Mouse (Mus musculus) erythroblast, embryonic 14.5 days (primary cell): ENCODE data around the gene Slc15a1. TPM values are rescaled to one million over a fixed set of nuclear protein-coding genes. Genes with fewer than 3 reads are reported as not detected.

Experiments used
- H3K27me3 ChIP-seq: 2 replicates; pipeline ENCODE4 v1.6.1; 2012; ENCODE audit warnings: inconsistent platforms; ENCODE audit not compliant: control insufficient read depth
- H3K36me3 ChIP-seq: 2 replicates; pipeline ENCODE4 v1.6.1; 2012; ENCODE audit warnings: mild to moderate bottlenecking, inconsistent platforms; ENCODE audit not compliant: control insufficient read depth
- H3K4me1 ChIP-seq: 2 replicates; pipeline ENCODE4 v1.6.1; 2012; ENCODE audit warnings: inconsistent platforms; ENCODE audit not compliant: control insufficient read depth
- H3K4me3 ChIP-seq: replicated peaks from 2 replicates; pipeline ENCODE3; 2012; ENCODE audit warnings: moderate library complexity, mild to moderate bottlenecking, inconsistent platforms
- H3K9me3 ChIP-seq: 2 replicates; pipeline ENCODE4 v1.6.1; 2012; ENCODE audit warnings: low read length, inconsistent platforms, mixed read lengths; ENCODE audit not compliant: control insufficient read depth
- GATA1 ChIP-seq: IDR thresholded peaks from 2 replicates; pipeline ENCODE4 v1.6.1; 2012; ENCODE audit warnings: low read length, inconsistent platforms, mixed read lengths
- TAL1 ChIP-seq: IDR thresholded peaks from 3 replicates; pipeline ENCODE4 v1.6.1; 2012; ENCODE audit warnings: low read length, inconsistent platforms, mixed read lengths
- polyA plus RNA-seq: library from polyadenylated mRNA; stranded (reverse); fragments of >175 nt; gene quantifications from 2 replicates; pipeline ENCODE4 v1.2.3, GENCODE M21; 2012

The Slc15a1 gene
- polyA plus RNA-seq, 1 experiment = 0.01 TPM

DNA sequence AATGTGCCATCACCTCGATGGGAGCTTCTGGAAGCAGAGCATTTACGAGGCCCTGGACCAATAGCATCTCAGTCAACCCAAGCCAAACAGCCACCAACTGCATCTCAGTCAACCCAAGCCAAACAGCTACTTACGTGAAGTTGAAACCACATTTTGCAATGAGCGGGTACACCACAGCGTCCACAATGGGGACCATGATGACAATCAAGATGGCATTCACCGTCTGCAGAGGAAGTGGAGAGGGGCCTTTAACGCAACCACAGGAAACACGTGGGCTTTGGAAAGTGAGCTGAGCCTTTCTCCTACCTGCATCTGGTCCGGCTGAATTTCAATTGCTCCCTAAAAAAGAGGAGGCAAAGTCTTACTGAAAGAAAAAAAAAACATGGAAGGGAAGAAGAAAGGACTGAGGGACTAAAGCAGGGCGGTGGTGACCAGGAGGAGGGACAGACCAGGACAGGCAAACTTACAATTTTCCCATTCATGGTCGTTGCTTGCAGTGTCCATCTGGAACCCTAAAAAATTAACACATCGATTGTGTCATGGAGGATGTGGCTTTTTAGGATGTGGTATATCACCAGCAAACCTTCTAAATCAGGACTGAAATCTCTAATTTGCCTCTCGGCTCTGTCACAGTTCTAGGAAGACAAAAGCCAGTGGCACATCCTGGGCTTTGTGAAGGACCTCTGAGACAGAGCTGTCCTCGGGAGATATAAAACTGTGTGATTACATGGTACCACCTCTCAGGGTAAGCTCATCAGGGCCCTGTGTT is 26.9 kb downstream of the Slc15a1 start:
- Histone ChIP-seq H3K4me3 (no peak overlapping the region), H3K4me1 (no peaks in the 10 kb centered on the region), H3K27me3 (no peaks in the 10 kb centered on the region), H3K36me3 (no peaks in the 10 kb centered on the region), H3K9me3 (no peaks in the 10 kb centered on the region)
- no peak for TF ChIP-seq GATA1
- no peak for TF ChIP-seq TAL1

DNA sequence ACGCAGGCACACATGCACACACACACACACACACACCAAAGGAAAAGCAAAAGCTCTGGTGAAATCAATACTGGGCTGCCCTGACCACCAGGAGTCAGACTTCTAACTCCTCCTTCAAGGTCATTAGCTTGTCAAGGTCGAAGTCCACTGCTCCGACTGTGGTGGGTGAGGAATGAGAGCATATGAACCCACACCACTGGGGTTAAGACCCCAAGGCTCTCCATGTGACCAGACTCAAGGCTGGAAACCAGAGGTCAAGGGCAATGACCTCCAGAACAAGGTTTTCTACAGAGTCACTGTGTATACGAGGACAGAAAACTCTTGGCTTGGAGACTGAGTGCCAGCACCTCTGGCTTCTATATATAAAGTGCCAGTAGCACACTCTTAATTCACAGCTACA is 31.2 kb downstream of the Slc15a1 start:
- no peak overlapping the region for H3K4me3 ChIP-seq
- no peaks in the 10 kb centered on the region for H3K4me1 ChIP-seq
- no peak for TF ChIP-seq TAL1
- TF ChIP-seq GATA1 = no peak
- H3K9me3 ChIP-seq = no peaks in the 10 kb centered on the region
- H3K36me3 ChIP-seq = no peaks in the 10 kb centered on the region
- no peaks in the 10 kb centered on the region for H3K27me3 ChIP-seq

DNA sequence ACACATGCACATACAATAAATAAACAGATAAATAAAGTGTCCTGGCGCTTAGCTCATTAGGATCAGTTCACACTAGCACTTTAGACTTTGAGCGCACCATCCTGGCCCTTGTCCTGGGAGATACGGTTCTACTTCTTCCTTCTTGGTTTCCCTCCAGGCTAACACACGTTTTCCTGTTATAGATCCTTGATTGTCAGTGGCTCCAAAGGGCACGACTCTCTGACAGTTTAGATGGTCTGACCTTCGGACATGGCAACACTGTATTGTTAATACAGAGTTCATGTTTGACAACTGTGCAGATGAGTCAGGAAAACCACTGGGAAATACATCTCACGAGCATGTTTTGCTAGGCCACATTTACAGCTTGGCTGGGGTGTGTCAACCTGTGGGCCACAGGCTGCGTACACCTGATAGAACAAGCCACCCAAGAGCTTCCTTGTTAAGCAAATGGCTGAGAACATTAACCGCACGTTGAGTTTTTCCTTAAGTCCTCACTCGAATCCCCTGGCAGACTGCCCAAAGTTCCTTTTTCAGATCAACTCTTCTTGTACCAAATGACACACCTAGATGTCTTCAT is 33.4 kb downstream of the Slc15a1 start:
- Histone ChIP-seq H3K9me3 (peaks cover 4% of the 10 kb centered on the region), H3K36me3 (no peaks in the 10 kb centered on the region), H3K27me3 (no peaks in the 10 kb centered on the region), H3K4me3 (no peak overlapping the region), H3K4me1 (no peaks in the 10 kb centered on the region)
- TF ChIP-seq GATA1 = no peak
- TF ChIP-seq TAL1 = no peak

GRCm38 (mm10) chr14:121469601-121470000 is 35.5 kb downstream of the Slc15a1 start:
- no peaks in the 10 kb centered on the region for H3K36me3 ChIP-seq
- no peak overlapping the region for H3K4me3 ChIP-seq
- no peaks in the 10 kb centered on the region for H3K4me1 ChIP-seq
- peaks cover 4% of the 10 kb centered on the region for H3K9me3 ChIP-seq
- TF ChIP-seq TAL1 (no peak), GATA1 (no peak)
- H3K27me3 ChIP-seq = no peaks in the 10 kb centered on the region

GRCm38 (mm10) chr14:121467646-121468045 is 37.4 kb downstream of the Slc15a1 start:
- Histone ChIP-seq H3K9me3 (peaks cover 4% of the 10 kb centered on the region), H3K4me1 (no peaks in the 10 kb centered on the region), H3K4me3 (no peak overlapping the region), H3K27me3 (no peaks in the 10 kb centered on the region), H3K36me3 (no peaks in the 10 kb centered on the region)
- no peak for TF ChIP-seq GATA1
- no peak for TF ChIP-seq TAL1

DNA sequence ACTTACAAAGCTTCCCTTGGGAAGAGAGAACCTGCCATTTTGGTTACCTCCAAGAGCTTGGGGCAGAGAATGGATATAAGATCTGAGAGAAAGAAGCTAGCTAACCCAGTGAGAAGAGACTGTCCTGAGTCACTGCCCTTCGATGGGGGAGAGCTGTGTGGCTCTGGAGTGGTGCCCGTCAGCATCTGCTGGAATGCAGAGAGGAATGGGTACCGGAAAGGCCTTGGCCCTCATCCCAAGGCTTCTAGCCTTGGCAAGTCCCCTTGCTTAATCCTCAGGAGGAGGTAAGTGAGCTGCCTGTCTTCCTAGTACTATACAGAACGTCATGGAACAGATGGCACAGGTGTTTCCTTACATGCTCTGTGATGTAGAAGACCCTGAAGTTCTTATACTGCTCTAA is 38.6 kb downstream of the Slc15a1 start:
- Histone ChIP-seq H3K4me3 (no peak overlapping the region), H3K27me3 (no peaks in the 10 kb centered on the region), H3K4me1 (no peaks in the 10 kb centered on the region), H3K9me3 (peaks cover 4% of the 10 kb centered on the region), H3K36me3 (no peaks in the 10 kb centered on the region)
- no peak for TF ChIP-seq TAL1
- no peak for TF ChIP-seq GATA1

GRCm38 (mm10) chr14:121464318-121464717 is 40.7 kb downstream of the Slc15a1 start:
- H3K9me3 ChIP-seq = peaks cover 4% of the 10 kb centered on the region
- no peaks in the 10 kb centered on the region for H3K27me3 ChIP-seq
- H3K36me3 ChIP-seq = no peaks in the 10 kb centered on the region
- no peak overlapping the region for H3K4me3 ChIP-seq
- TF ChIP-seq TAL1 (no peak), GATA1 (no peak)
- H3K4me1 ChIP-seq = no peaks in the 10 kb centered on the region

DNA sequence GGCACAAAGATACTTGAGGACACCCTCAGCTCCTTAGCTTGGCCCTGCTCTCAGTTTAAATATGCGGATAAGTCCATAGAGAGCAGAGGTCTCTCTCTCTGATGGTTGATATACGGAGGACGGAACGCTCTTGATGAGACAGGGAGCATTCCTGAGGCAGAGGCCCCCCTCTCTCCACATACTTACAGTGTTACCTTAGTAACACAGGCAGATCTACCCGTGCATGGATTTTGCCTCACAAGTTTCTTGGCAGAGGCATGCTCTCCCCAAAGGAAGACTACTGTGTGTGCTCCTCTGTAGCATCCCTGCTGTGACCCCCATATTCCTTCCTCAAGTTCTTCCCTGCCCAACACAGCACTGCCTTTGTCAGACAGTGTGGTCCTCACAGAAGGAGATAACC is 42.3 kb downstream of the Slc15a1 start:
- Histone ChIP-seq H3K36me3 (no peaks in the 10 kb centered on the region), H3K27me3 (no peaks in the 10 kb centered on the region), H3K9me3 (peaks cover 4% of the 10 kb centered on the region), H3K4me1 (no peaks in the 10 kb centered on the region), H3K4me3 (no peak overlapping the region)
- no peak for TF ChIP-seq GATA1
- no peak for TF ChIP-seq TAL1

- no peaks in the 10 kb centered on the region for H3K9me3 ChIP-seq
- H3K27me3 ChIP-seq = no peaks in the 10 kb centered on the region
- no peak overlapping the region for H3K4me3 ChIP-seq
- TF ChIP-seq TAL1 = no peak
- no peak for TF ChIP-seq GATA1
- H3K36me3 ChIP-seq = no peaks in the 10 kb centered on the region
- peaks cover 6% of the 10 kb centered on the region for H3K4me1 ChIP-seq
These were observed 44.1 kb downstream of the Slc15a1 start for GRCm38 (mm10) chr14:121460966-121461365.

GRCm38 (mm10) chr14:121458521-121458920 is 46.5 kb downstream of the Slc15a1 start:
- no peak overlapping the region for H3K4me3 ChIP-seq

More at GRCm38 (mm10) chr14:121458521-121458920, 46.5 kb downstream of the Slc15a1 start:
- TF ChIP-seq GATA1 (no peak), TAL1 (no peak)
- Histone ChIP-seq H3K27me3 (no peaks in the 10 kb centered on the region), H3K9me3 (no peaks in the 10 kb centered on the region), H3K36me3 (no peaks in the 10 kb centered on the region), H3K4me1 (peaks cover 9% of the 10 kb centered on the region)
